Mouse (Mus musculus): Measurements from ENCODE around the gene Rab43.

DNA sequence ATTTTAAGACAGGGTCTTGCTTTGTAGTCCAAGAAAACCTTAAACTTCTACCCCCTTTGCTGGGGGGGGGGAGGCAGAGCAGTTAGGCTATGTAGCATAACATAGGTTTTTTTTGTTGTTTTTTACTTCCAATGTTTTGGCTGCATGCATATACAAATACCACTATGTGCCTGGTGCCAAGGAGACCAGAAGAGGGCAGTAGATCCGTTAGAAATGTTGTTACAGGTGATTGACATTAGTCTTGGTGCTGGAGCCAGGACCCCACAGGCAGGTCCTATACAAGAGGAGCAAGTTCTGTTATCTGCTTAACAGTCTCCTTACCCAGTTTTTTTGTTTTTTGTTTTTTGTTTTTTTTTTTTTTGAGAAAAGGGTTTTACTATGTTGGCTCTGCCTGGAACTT, 30.3 kb upstream of the Rab43 start:
- TF ChIP-seq CTCF (IDR thresholded peaks at IDR 0.05; ENCODE audit: extremely low read depth, insufficient read length, insufficient replicate concordance, low read depth, low read length) (no peak), POLR2A (IDR thresholded peaks at IDR 0.05; ENCODE audit: low read depth, low read length) (no peak)

Data from small intestine, adult 2 months (tissue).